Mouse (Mus musculus) midbrain, embryonic 15.5 days (tissue): ENCODE results near the gene Cyyr1. TPM values are rescaled to one million over a fixed set of nuclear protein-coding genes. Genes with fewer than 3 reads are reported as not detected.
A peak's percentile ranks its signal among the peaks of the same experiment; 100 is the strongest.

Experiments
- ATAC-seq: fragments of 200-750 bp; cut with Nextera tagmentation; replicated peaks from 2 replicates; pipeline ENCODE4 v1.8.0; 2017; ENCODE audit warnings: moderate TSS enrichment
- H3K27ac ChIP-seq: fragments of 300-500 bp; sonication (generic); 2 replicates; pipeline ENCODE4 v1.5.1; 2015; ENCODE audit warnings: mild to moderate bottlenecking, inconsistent platforms
- H3K27me3 ChIP-seq: fragments of 300-500 bp; sonication (generic); replicated peaks from 2 replicates; pipeline ENCODE4 v1.6.1; 2015; ENCODE audit warnings: inconsistent platforms
- H3K36me3 ChIP-seq: fragments of 300-500 bp; sonication (generic); replicated peaks from 2 replicates; pipeline ENCODE4 v1.6.1; 2015; ENCODE audit warnings: inconsistent platforms
- H3K4me1 ChIP-seq: fragments of 300-500 bp; sonication (generic); 2 replicates; pipeline ENCODE4 v1.6.1; 2015; ENCODE audit warnings: inconsistent platforms
- H3K4me2 ChIP-seq: fragments of 300-500 bp; sonication (generic); 2 replicates; pipeline ENCODE4 v1.6.1; 2015; ENCODE audit warnings: inconsistent platforms, mild to moderate bottlenecking, moderate library complexity
- H3K4me3 ChIP-seq: fragments of 300-500 bp; sonication (generic); 2 replicates; pipeline ENCODE4 v1.5.1; 2015; ENCODE audit warnings: mild to moderate bottlenecking, inconsistent platforms
- H3K9ac ChIP-seq: fragments of 300-500 bp; sonication (generic); 2 replicates; pipeline ENCODE4 v1.6.1; 2015; ENCODE audit warnings: mild to moderate bottlenecking, inconsistent platforms
- H3K9me3 ChIP-seq: fragments of 300-500 bp; sonication (generic); 2 replicates; pipeline ENCODE4 v1.6.1; 2016; ENCODE audit warnings: inconsistent platforms
- WGBS: fragments of 180-500 bp; shearing (Covaris S2); methylation state at CpG from one replicate; pipeline ENCODE4 v1.1.7; 2015; ENCODE audit warnings: mixed read lengths; 5-methylcytosine and 5-hydroxymethylcytosine counted together
- polyA plus RNA-seq: library from polyadenylated mRNA; unstranded; fragments of >200 nt; fragmentation: Nextera tagmentation; extraction: Ambion mirVana; gene quantifications from 2 replicates; pipeline ENCODE4 v1.2.1, GENCODE M21; 2015

The Cyyr1 gene
- polyA plus RNA-seq, 1 experiment from 2014 or later: 2.7 TPM

- Histone ChIP-seq H3K9me3 (no peaks in the 10 kb centered on the region), H3K9ac (no peak overlapping the region), H3K27me3 (no peaks in the 10 kb centered on the region), H3K4me2 (no peak overlapping the region), H3K4me1 (no peaks in the 10 kb centered on the region), H3K27ac (no peak overlapping the region), H3K36me3 (no peaks in the 10 kb centered on the region), H3K4me3 (no peak overlapping the region)
- ATAC-seq: no peak
- WGBS: 80% methylated on average over 3 of the region's 3 CpGs
Observed at GRCm38 (mm10) chr16:85445801-85446200, 107.4 kb downstream of the Cyyr1 start.

- no peaks in the 10 kb centered on the region for H3K36me3 ChIP-seq
- no peak overlapping the region for H3K27ac ChIP-seq
- 79% methylated on average over 2 of the region's 2 CpGs for WGBS
- no peak overlapping the region for H3K4me3 ChIP-seq
- H3K9ac ChIP-seq: no peak overlapping the region
- no peaks in the 10 kb centered on the region for H3K27me3 ChIP-seq
- H3K4me2 ChIP-seq: no peak overlapping the region
- H3K4me1 ChIP-seq: no peaks in the 10 kb centered on the region
- no peaks in the 10 kb centered on the region for H3K9me3 ChIP-seq
- ATAC-seq: no peak
Observed at GRCm38 (mm10) chr16:85435427-85435826, 117.8 kb downstream of the Cyyr1 start.

GRCm38 (mm10) chr16:85429173-85429572, 124.0 kb downstream of the Cyyr1 start:
- H3K4me2 ChIP-seq: no peak overlapping the region
- 0 out of 2 replicates have a peak, but pooled peaks cover 4% of the 10 kb centered on the region for H3K4me1 ChIP-seq
- peak; percentile 65; the same call in 1 of the 2 replicates for ATAC-seq
- H3K27ac ChIP-seq: no peak overlapping the region
- no peaks in the 10 kb centered on the region for H3K36me3 ChIP-seq
- WGBS: 13% methylated on average over 3 of the region's 3 CpGs
- no peaks in the 10 kb centered on the region for H3K27me3 ChIP-seq
- H3K9ac ChIP-seq: no peak overlapping the region
- H3K4me3 ChIP-seq: no peak overlapping the region
- no peaks in the 10 kb centered on the region for H3K9me3 ChIP-seq

- H3K9me3 ChIP-seq: no peaks in the 10 kb centered on the region
- H3K4me1 ChIP-seq: no peaks in the 10 kb centered on the region
- H3K27ac ChIP-seq: no peak overlapping the region
- ATAC-seq: no peak
- H3K4me2 ChIP-seq: no peak overlapping the region
- no peaks in the 10 kb centered on the region for H3K27me3 ChIP-seq
- 77% methylated on average over 2 of the region's 2 CpGs for WGBS
- H3K4me3 ChIP-seq: no peak overlapping the region
- no peak overlapping the region for H3K9ac ChIP-seq
- no peaks in the 10 kb centered on the region for H3K36me3 ChIP-seq
Observed at GRCm38 (mm10) chr16:85422889-85423288, 130.3 kb downstream of the Cyyr1 start.

GRCm38 (mm10) chr16:85415415-85415814, 137.8 kb downstream of the Cyyr1 start:
- Histone ChIP-seq H3K36me3 (no peaks in the 10 kb centered on the region), H3K4me1 (no peaks in the 10 kb centered on the region), H3K27ac (no peak overlapping the region), H3K9me3 (no peaks in the 10 kb centered on the region), H3K4me3 (no peak overlapping the region), H3K27me3 (no peaks in the 10 kb centered on the region), H3K4me2 (no peak overlapping the region), H3K9ac (no peak overlapping the region)
- WGBS: 80% methylated on average over 3 of the region's 3 CpGs
- peak; percentile 58 for ATAC-seq

- WGBS: 25% methylated on average over 4 of the region's 4 CpGs
- no peaks in the 10 kb centered on the region for H3K36me3 ChIP-seq
- H3K4me3 ChIP-seq: no peak overlapping the region
- no peak overlapping the region for H3K4me2 ChIP-seq
- no peak overlapping the region for H3K9ac ChIP-seq
- H3K9me3 ChIP-seq: no peaks in the 10 kb centered on the region
- peaks cover 5% of the 10 kb centered on the region; the same call in 1 of the 2 replicates for H3K4me1 ChIP-seq
- no peaks in the 10 kb centered on the region for H3K27me3 ChIP-seq
- no peak overlapping the region for H3K27ac ChIP-seq
- ATAC-seq: peak; percentile 67
Observed at GRCm38 (mm10) chr16:85393430-85393948, 159.7 kb downstream of the Cyyr1 start.

GRCm38 (mm10) chr16:85386801-85387200, 166.4 kb downstream of the Cyyr1 start:
- Histone ChIP-seq H3K4me1 (no peaks in the 10 kb centered on the region), H3K4me3 (no peak overlapping the region), H3K4me2 (no peak overlapping the region), H3K36me3 (no peaks in the 10 kb centered on the region), H3K27ac (no peak overlapping the region), H3K27me3 (no peaks in the 10 kb centered on the region), H3K9ac (no peak overlapping the region), H3K9me3 (no peaks in the 10 kb centered on the region)
- WGBS: 51% methylated on average over 5 of the region's 5 CpGs
- no peak for ATAC-seq

Other genes starting within 250 kb of the Cyyr1 start
- gene Adamts1, start 249.7 kb upstream of the Cyyr1 start, polyA plus RNA-seq: 6.5 and 6.6 TPM in 2 replicates